Mouse (Mus musculus) midbrain, postnatal 0 days (tissue): ENCODE results near the gene Fhod1. TPM values are rescaled to one million over a fixed set of nuclear protein-coding genes. Genes with fewer than 3 reads are reported as not detected.

Experiments used
- ATAC-seq: fragments of 200-750 bp; cut with Nextera tagmentation; 2 replicates; pipeline ENCODE4 v1.8.0; 2017; ENCODE audit warnings: moderate number of reproducible peaks, mild to moderate bottlenecking, moderate TSS enrichment, moderate library complexity; ENCODE audit not compliant: low FRiP score
- DNase-seq: peaks from one replicate; pipeline ENCODE4 v3.0.0-alpha.2; 2015; ENCODE audit warnings: low spot score
- H3K27ac ChIP-seq: fragments of 300-500 bp; sonication (generic); 2 replicates; pipeline ENCODE4 v1.5.1; 2014; ENCODE audit warnings: low read depth, mild to moderate bottlenecking, low read length, mixed read lengths
- H3K27me3 ChIP-seq: fragments of 300-500 bp; sonication (generic); 2 replicates; pipeline ENCODE4 v1.6.1; 2014; ENCODE audit warnings: low read length, control low read depth, mixed read lengths; ENCODE audit not compliant: insufficient read depth
- H3K36me3 ChIP-seq: fragments of 300-500 bp; sonication (generic); 2 replicates; pipeline ENCODE4 v1.6.1; 2014; ENCODE audit warnings: low read length, control low read depth, mixed read lengths; ENCODE audit not compliant: insufficient read depth
- H3K4me1 ChIP-seq: fragments of 300-500 bp; sonication (generic); 2 replicates; pipeline ENCODE4 v1.6.1; 2014; ENCODE audit warnings: mild to moderate bottlenecking, control low read depth, antibody characterized with exemption, low read length, mixed read lengths; ENCODE audit not compliant: insufficient read depth
- H3K4me2 ChIP-seq: fragments of 300-500 bp; sonication (generic); 2 replicates; pipeline ENCODE4 v1.6.1; 2014; ENCODE audit warnings: low read depth, mild to moderate bottlenecking, low read length, mixed read lengths; ENCODE audit not compliant: poor library complexity, severe bottlenecking
- H3K4me3 ChIP-seq: fragments of 300-500 bp; sonication (generic); 2 replicates; pipeline ENCODE4 v1.5.1; 2014; ENCODE audit warnings: low read depth, mild to moderate bottlenecking, low read length, moderate library complexity
- H3K9ac ChIP-seq: fragments of 300-500 bp; sonication (generic); replicated peaks from 2 replicates; pipeline ENCODE4 v1.6.1; 2014; ENCODE audit warnings: mild to moderate bottlenecking, low read length, moderate library complexity, mixed read lengths; ENCODE audit not compliant: poor library complexity, severe bottlenecking
- H3K9me3 ChIP-seq: fragments of 300-500 bp; sonication (generic); 2 replicates; pipeline ENCODE4 v1.6.1; 2016; ENCODE audit warnings: low read length, control low read depth
- CTCF ChIP-seq: IDR thresholded peaks from 2 replicates; pipeline ENCODE4 v1.5.1; 2016; ENCODE audit warnings: antibody characterized with exemption, mild to moderate bottlenecking
- WGBS: fragments of 180-500 bp; shearing (Covaris S2); extraction: QIAGEN DNeasy Blood & Tissue Kit; methylation state at CpG from one replicate; pipeline ENCODE4 v1.1.7; 2014; 5-methylcytosine and 5-hydroxymethylcytosine counted together
- polyA plus RNA-seq: library from polyadenylated mRNA; unstranded; fragments of >200 nt; fragmentation: Nextera tagmentation; extraction: Ambion mirVana; gene quantifications from 2 replicates; pipeline ENCODE4 v1.2.1, GENCODE M21; 2015
- total RNA-seq: library from RNA; depleted of rRNA; stranded (reverse); fragments of >200 nt; gene quantifications from 2 replicates; pipeline ENCODE4 v1.2.3, GENCODE M21; 2014

Gene Fhod1
- total and polyA plus RNA-seq, 2 experiments from 2014 or later: 0.48 to 3.8 TPM

DNA sequence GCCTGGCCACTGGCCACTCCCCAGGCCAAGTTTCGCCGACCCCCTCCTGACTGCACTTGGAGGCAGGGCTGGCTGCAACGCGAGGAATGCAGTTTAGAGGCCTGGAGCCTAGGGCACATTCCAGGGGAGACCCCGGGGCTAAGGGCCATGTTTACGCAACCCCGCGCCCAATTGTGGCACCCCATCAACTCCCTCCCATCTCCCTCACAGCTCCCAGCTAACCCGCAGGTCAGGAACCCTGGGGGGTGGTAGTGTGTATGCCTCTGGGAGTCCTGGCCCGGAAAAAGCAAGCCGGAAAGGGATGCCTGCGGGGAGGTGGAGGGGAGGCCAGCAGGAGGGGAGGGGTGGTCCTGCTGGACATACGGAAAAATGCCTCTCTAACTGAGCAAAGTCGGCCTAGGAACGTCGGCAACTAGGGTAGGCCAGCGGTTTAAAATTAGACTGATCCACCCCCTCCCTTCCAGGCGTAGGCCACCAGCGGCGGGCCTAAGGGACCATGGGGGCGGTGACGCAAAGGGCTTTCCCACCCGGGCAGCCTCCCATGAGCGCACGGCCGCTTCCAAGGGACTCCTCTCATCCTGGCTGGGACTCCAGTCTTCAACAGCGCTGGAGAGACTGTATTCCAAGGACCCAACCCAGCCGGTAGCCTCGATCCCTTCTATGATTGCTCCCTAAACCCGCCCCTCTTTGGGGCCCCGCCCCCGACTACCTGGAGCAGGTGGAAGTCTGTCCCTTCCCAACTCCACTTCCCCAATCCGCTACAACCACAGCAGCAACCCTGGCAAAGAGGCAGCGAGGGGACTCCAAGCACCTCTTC is 934 bp downstream of the Fhod1 start:
- H3K9me3 ChIP-seq: no peaks in the 10 kb centered on the region
- H3K4me1 ChIP-seq: peaks cover 6% of the 10 kb centered on the region; the same call in 1 of the 2 replicates
- no peaks in the 10 kb centered on the region for H3K36me3 ChIP-seq
- peak overlapping the region; percentile 96 for H3K4me2 ChIP-seq
- DNase-seq: no peak
- peak overlapping the region; percentile 36; the same call in 1 of the 2 replicates for H3K9ac ChIP-seq
- no peak for TF ChIP-seq CTCF
- no peaks in the 10 kb centered on the region for H3K27me3 ChIP-seq
- ATAC-seq: no peak
- no peak overlapping the region; the same call in 1 of the 2 replicates for H3K27ac ChIP-seq
- peak overlapping the region; percentile 73 for H3K4me3 ChIP-seq
- WGBS: 2% methylated on average over 29 of the region's 34 CpGs

DNA sequence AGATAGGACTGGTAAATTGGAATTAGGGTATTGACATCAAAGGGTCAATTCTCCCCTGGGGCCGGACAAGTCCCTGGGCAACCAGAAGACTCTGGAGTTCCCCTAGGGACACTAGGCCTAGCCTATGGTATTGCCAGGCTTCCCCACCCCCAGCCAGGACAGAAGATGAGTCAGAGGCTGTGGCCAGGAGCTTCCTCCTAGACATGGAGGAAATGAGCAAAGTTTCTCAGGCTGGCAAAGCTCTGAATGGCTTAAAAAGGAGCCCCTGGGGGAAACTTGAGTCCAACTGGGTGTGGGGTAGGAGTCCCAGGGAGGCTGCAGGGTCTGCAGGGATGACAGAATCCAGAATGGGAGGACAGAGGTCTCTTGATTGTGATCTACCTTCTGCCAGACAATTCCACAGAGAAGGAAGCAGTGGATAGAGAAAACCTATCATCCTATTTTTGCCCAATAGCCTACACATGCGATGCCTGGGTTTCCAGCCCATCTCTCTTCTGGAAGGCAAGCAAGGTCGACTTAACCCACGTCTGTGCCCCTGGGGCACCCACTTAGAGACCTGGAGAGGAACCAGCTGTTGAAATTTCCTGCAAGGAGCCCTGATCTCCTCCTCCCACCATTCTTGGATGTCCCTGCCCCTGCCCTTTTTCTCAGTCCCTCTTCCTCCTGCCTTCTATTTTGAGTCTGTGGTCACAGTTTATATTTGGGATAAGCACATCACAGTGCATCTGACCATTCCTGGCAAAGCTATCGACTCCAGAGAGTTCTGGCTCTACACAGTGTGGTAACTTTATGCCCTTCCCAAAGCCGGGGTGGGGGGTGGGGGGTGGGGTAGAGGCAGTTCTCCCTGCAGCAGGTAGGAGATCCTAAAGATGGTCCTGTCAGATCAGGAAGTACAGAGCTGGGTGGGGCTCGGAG is 2.4 kb downstream of the Fhod1 start:
- Histone ChIP-seq H3K27me3 (no peaks in the 10 kb centered on the region), H3K9me3 (no peaks in the 10 kb centered on the region), H3K9ac (no peak overlapping the region), H3K4me2 (no peak overlapping the region), H3K27ac (no peak overlapping the region), H3K4me1 (0 out of 2 replicates have a peak, but pooled peaks cover 2% of the 10 kb centered on the region), H3K36me3 (no peaks in the 10 kb centered on the region), H3K4me3 (no peak overlapping the region)
- ATAC-seq: no peak
- WGBS: 79% methylated on average over 7 of the region's 7 CpGs
- DNase-seq: no peak
- no peak for TF ChIP-seq CTCF

DNA sequence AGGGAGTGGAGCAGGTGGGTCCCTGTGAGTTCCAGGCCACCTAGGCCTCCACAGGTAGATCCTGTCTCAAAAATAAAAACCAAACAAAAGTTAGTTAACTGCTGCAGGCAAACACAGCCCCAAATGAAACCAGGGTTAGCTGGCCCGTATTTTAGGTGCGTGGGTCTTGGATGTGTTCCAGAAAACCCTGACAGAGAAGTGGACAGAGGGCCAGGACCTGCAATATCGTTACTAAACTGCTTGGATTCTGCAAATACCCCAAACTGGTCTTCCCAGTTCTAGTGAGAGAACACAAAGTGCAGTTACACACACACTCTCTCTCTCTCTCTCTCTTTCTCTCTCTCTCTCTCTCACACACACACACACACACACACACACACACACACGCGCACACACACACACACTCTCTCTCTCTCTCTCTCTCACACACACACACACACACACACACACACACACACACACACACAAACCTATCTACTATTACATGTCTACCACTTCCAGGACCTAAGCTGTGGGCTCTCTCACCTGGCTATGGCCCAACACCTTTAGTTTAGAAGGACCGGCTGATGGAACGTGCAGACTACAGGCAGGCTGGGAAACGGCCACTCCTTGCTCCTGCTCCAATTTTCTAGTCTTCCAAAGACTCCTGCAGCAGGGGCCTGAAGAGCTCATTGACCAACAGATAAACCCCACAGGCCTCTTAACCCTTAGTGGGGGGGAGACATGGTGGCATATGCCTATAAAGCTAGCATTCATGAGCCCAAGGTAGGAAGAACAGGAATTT is 3.8 kb downstream of the Fhod1 start:
- no peak for ATAC-seq
- no peak for TF ChIP-seq CTCF
- Histone ChIP-seq H3K9me3 (no peaks in the 10 kb centered on the region), H3K27ac (no peak overlapping the region), H3K4me1 (0 out of 2 replicates have a peak, but pooled peaks cover 2% of the 10 kb centered on the region), H3K36me3 (no peaks in the 10 kb centered on the region), H3K4me3 (no peak overlapping the region), H3K4me2 (no peak overlapping the region), H3K9ac (no peak overlapping the region), H3K27me3 (no peaks in the 10 kb centered on the region)
- no peak for DNase-seq
- 73% methylated on average over 8 of the region's 8 CpGs for WGBS

DNA sequence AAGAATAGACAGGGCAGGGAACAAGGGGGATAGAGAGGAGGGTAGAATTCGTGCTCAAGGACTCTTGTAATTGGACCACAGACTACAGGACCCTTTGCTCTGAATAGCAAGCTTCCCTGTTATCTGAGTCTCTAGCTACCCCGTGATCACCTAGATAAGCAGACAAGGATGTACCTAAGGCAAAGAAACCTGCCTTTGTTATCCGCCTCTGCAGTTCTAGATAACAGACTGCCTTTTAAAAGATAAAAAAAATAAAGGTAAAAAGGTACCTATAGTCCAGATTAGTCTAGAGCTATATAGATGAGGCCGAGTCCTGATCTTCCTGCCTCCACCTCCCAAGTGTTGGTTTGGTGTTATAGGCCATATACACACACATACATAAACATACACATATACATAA is 5.0 kb downstream of the Fhod1 start:
- WGBS: 85% methylated on average over 4 of the region's 4 CpGs
- H3K4me2 ChIP-seq: no peak overlapping the region
- DNase-seq (no peak), ATAC-seq (no peak)
- no peaks in the 10 kb centered on the region for H3K36me3 ChIP-seq
- no peak overlapping the region for H3K27ac ChIP-seq
- no peak overlapping the region for H3K4me3 ChIP-seq
- H3K9me3 ChIP-seq: no peaks in the 10 kb centered on the region
- no peaks in the 10 kb centered on the region for H3K27me3 ChIP-seq
- H3K9ac ChIP-seq: no peak overlapping the region
- H3K4me1 ChIP-seq: 0 out of 2 replicates have a peak, but pooled peaks cover 2% of the 10 kb centered on the region
- TF ChIP-seq CTCF: no peak

DNA sequence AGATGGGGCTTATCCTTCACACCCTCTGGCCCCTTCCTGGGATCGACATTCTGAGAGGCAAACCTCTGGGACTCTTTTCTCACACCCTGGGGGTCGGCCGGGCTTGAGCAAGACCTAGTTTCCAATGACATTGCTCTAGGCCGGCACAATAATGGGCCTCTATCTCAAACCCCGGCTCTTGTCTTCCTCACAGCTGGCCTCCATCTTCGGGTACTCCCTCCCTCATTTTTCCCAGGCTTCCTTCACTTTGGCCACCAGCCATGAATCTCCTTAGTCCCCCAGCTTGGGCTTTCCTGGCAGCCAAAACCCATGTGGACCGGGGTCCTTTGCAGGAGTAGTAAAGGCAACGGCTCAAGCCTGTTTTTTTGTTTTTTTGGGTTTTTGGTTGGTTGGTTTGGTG is 6.4 kb downstream of the Fhod1 start:
- ATAC-seq (no peak), DNase-seq (peak; percentile 61)
- H3K9ac ChIP-seq: no peak overlapping the region
- 38% methylated on average over 8 of the region's 8 CpGs for WGBS
- H3K4me1 ChIP-seq: no peaks in the 10 kb centered on the region
- no peak overlapping the region for H3K4me2 ChIP-seq
- H3K4me3 ChIP-seq: no peak overlapping the region
- no peaks in the 10 kb centered on the region for H3K9me3 ChIP-seq
- no peaks in the 10 kb centered on the region for H3K36me3 ChIP-seq
- H3K27ac ChIP-seq: no peak overlapping the region
- no peaks in the 10 kb centered on the region for H3K27me3 ChIP-seq
- no peak for TF ChIP-seq CTCF
